Mouse (Mus musculus) heart, adult 11 months (tissue): ENCODE data around the gene Lce3c.

Experiments used
- DNase-seq: peaks from one replicate; pipeline ENCODE4 v3.0.0; 2022

Lce3c gene

DNA sequence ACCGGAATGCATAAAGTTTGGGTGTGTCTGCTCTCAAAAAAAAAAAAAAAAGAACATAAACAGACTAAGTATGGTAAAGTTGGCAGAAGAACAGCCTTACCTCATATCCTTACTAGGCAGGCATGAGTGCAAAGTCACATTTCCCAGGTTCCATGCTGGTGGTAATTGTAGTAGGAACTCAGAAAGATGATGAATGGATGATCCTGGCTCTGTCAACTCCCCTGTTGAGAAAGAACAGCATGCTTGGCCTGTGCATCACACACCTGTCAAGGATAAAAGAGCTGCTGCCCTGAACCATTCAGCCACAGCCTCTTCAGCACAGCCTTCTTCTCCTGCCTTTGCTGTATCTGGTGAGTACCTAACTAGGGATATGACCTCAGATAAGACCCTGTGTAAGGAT, at the start of gene Lce3c:
Gene Lce3c, plus strand, starts transcription at position 301 of the 400 bp plus-strand sequence.
- DNase-seq: no peak

DNA sequence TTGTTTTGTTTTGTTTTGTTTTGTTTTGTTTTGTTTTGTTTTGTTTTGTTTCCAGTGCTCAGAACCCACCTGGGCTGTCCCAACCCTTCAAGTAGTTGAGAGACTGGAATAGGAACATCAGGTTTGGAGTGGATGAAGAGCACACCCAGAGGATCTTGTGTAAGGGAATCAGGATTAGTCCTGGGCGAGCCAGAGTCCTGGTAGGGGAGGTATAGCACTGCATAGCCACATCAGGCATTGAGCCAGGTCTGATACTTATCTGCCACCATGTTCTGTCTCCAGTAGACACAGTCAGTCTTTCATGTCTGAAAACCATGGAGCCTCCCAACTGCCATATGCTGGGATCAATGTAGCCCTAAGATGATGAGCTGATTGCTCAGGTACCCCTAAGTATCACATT, 49.8 kb upstream of the Lce3c start:
- DNase-seq: no peak

DNA sequence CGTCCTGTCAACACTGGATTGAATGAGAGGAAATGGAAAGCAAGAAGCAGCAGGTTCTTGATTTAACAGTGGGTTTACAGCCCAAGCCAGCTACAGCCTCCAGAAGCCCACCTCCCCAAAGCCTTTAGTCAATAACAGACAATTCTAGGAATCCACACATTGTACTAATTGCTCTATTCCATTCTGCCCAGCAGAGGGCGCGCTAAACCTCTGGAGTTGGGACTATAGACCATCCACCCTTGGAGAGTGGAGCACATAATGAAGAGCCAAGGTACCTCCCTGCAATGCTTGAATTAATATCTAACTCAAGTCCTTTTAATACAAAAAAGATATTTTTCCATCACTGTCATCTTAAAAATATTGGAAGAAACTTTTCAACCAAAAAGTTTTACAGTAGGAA, 41.3 kb upstream of the Lce3c start:
- no peak for DNase-seq

DNA sequence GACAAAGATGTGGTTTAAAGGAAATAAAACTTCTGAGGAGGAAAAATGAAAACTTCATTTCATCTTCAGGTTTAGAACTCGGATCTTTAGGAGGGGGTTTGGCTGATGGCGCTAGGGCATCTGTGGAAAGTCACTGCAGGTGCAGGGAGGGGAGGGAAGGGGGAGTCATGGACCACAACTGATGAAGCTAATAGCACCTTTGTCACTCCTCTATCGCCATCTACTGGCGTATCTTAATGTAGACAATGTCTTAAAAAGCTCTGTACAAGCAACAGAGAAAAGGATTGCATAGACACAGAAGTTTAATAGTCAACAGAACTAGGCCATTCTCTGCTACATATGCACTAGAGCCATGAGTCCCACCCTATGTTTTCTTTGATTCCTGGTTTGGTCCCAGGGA, 40.6 kb upstream of the Lce3c start:
- DNase-seq: no peak

DNA sequence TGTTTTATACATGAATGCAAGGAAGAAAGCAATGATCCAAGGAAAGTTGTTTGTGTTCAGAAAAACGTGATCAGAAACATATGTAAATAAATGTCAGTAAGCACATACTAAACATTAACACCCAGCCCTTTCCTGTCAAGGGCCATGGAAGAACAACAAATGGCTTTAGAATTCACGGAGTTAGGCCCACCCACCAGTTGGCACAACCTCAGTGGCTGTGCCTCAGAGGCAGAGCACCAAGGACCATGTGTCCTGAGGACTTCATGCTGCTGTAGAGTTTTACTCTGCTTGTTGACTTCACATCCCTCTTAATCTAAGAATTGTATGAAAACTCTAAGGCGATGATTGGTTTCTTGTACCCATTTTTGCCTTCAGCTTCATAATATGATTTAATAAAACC, 39.1 kb upstream of the Lce3c start:
- DNase-seq: no peak

DNA sequence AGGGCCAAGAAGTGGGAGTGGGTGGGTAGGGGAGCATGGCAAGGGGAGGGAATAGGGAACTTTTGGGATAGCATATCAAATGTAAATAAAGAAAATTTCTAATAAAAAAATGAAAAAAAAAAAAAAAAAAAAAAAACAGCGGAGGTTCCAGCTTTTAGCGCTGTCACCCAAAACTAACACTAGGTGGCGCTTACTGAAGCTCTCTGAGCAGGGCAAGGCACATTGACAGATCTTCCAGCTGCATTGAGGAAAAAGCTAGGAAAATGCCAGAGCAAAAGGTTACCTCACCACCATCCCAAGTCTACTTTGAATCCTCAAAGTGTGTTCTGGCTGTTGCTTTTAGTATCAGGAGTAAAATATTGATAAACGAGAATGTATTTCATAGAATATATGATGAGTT, 36.7 kb upstream of the Lce3c start:
- DNase-seq: no peak

DNA sequence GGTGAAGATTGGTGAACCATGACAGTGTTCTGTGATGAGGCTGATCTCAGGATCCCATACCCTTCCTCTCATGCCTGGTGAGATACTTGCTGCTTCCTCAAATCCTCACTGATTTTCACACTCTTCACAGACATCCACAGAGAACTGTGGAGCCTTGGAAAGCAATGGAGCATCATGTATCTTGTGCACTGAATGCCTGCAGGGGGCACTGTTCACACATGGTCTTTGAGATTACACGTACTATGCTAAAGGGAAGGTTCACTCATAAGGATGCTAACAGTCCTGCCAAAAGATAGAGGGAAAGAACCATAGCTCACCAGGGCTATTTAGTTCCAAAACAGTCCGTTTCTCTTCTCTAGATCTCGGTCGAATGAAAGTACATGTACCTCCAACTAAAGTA, 23.9 kb upstream of the Lce3c start:
- DNase-seq: no peak

DNA sequence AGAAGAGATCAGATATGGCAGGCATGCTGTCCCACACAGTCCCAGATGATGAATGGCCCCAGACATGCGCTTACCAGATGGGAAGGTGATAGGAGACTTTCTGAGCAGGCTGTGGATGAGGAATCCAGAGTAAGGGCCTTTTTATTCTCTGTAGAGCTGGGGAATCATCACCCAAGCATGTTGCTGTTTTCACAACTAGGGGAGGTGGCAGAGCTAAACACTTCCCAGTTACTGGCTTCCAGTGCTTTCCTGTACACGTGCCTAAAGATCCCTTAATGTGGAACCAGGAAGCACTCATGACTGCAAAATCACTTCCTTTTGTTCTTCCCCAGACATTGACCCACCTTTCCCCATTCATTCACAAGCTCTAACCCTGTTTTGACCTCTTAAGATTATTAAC, 18.2 kb upstream of the Lce3c start, which contains the start of gene Lce3a:
Gene Lce3a, minus strand, starts transcription at position 101 of the 400 bp plus-strand sequence.
- DNase-seq: no peak

DNA sequence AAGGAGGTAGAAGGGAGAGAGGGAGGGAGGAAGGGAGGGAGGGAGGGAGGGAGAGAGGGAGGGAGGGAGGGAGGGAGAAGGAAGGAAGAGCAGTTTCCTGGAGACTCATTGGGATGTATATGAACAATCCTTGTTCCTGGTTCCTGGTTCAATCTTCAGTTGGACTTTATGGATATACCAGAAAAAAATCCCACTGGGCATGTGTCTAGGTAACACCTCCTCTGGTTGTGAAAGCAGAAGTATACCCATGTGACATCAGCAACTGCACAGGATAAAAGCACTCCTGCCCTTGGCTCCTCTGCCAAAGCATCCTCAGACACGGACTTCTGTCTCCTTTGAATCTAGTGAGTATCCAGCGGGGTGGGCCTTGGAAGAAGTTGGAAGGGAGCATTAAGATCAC, 11.6 kb upstream of the Lce3c start, which contains the start of gene Lce3b:
Gene Lce3b, plus strand, starts transcription at position 301 of the 400 bp plus-strand sequence.
- no peak for DNase-seq

DNA sequence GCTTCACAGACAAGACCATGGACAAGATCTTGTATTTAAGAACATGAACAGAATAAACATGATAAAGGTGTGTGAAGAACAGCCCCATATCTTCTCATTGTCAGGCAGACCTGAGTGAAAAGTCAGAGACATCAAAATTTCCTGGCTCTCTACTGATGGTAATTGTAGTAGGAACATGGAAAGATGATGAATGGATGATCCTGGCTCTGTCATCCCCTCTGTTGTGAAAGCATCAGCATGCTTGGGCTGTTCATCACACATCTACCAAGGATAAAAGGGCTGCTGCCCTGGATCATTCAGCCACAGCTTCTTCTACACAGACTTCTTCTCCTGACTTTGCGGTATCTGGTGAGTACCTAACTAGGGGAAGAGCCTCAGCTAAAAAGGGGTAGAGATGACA, 12.8 kb downstream of the Lce3c start, which contains the start of gene Lce3d:
Gene Lce3d, plus strand, starts transcription at position 301 of the 400 bp plus-strand sequence.
- DNase-seq: no peak

DNA sequence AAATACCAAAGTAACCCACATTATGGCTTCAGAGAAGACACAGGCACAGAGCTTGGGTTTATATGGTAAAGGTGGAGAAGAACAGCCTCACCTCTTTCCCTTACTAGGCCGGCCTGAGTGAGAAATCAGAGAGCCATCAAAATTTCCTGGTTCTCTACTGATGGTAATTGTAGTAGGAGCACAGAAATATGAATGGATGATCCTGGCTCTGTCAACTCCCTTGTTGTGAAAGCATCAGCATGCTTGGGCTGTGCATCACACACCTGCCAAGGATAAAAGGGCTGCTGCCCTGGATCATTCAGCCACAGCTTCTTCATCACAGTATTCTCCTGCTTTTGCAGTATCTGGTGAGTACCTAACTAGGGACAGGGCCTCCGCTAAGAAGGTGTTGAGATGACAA, 22.5 kb downstream of the Lce3c start, which contains the start of gene Lce3e:
Gene Lce3e, plus strand, starts transcription at position 301 of the 400 bp plus-strand sequence.
- no peak for DNase-seq

DNA sequence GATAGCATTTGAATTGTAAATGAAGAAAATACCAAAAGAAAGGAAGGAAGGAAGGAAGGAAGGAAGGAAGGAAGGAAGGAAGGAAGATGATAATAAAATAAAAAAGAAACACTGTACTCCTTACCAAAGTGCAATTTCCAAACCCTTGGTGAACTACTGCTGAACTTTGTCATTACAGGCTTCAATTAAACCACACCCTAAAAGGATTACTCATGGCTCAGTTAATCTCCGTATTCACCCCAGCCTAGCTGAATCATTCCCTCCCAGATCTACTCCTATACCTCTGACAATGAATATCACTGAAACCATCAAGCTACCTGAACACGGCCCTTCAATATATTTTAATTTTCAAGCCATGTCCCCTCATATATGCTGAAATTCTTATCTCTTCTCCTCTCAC, 34.2 kb downstream of the Lce3c start:
- DNase-seq: no peak

DNA sequence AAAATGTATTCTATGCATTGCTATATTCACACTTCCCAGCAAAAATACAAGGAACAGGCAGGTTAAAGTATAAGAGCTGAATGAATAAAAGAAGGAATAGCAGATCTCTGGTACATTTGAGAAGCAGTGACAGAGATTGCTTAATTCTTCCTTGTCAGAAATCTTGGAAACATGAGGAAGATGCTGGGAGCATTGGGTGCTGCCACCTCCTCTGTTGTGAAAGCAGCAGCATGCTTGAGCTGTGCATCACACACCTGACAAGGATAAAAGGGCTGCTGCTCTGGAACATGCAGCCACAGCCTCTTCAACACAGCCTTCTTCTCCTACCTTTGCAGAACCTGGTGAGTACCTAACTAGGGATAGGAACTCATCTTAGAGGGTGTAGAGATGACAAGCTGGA, 47.6 kb downstream of the Lce3c start, which contains the start of gene Lce3f:
Gene Lce3f, plus strand, starts transcription at position 301 of the 400 bp plus-strand sequence.
- DNase-seq: no peak
